Mouse (Mus musculus) heart, postnatal 10 days (tissue): Measurements from ENCODE around the gene Nudt11. TPM values are rescaled to one million over a fixed set of nuclear protein-coding genes. Genes with fewer than 3 reads are reported as not detected.
"Not testable (repeated sequence)": the region's sequence is repeated elsewhere in the genome, so short reads cannot be mapped to it uniquely, and the experiment has no call there.

ENCODE experiments used
- DNase-seq, 2 experiments: peaks; one replicate each; pipeline ENCODE4 v3.0.0; 2021
- intact Hi-C: fragments of 180-260 bp; cut with DNase I; formaldehyde crosslinking; loops from one replicate; pipeline ENCODE4 v1.15.1; 2025
- microRNA-seq, 2 experiments: library from miRNA; unstranded; fragments of <30 nt; microRNA quantifications; one replicate each; pipeline ENCODE4 v1.2.0; 2022
- total RNA-seq, 2 experiments: library from RNA; stranded (reverse); gene quantifications; 2 replicates each; pipeline ENCODE4 v1.2.3; 2021

Nudt11 gene
- 1 to 10 TPM; 1.7 to 1.9 TPM for total RNA-seq

GRCm38 (mm10) chrX:6047066-6047935 is at the start of gene Nudt11:
Gene Nudt11, plus strand, starts transcription at chrX:6047453.
- DNase-seq, result peak; percentile 6 to 12
- intact Hi-C loops, result not testable (repeated sequence)

- DNase-seq, result peak in 1 of 2 experiments; percentile 1
- intact Hi-C loops, result not testable (repeated sequence)
Observed at GRCm38 (mm10) chrX:6047936-6048614, 822 bp downstream of the Nudt11 start.

GRCm38 (mm10) chrX:6061563-6061962 is 14.3 kb downstream of the Nudt11 start:
- intact Hi-C loops, result no loop called here
- DNase-seq, result no peak

GRCm38 (mm10) chrX:6082954-6083680 is 35.9 kb downstream of the Nudt11 start, which contains the start of gene AU022751:
Gene AU022751, minus strand, starts transcription at chrX:6083419.
- no peak for DNase-seq
- intact Hi-C loops, result no loop called here

- intact Hi-C loops, result no loop called here
- DNase-seq, result no peak
Observed at GRCm38 (mm10) chrX:6091547-6091946, 44.3 kb downstream of the Nudt11 start.

- peak in 1 of 2 experiments; percentile 4 for DNase-seq
- intact Hi-C loops, result no loop called here
Observed at GRCm38 (mm10) chrX:6091996-6092757, 44.9 kb downstream of the Nudt11 start.

Small RNA genes lying within 50 kb of the gene (microRNA-seq; reads per million reads assigned to microRNA genes)
- gene Gm27360, result 0 reads per million in 2 experiments

Other genes starting within 250 kb of the Nudt11 start
- not detected for gene AU022751, start 36.0 kb downstream of the Nudt11 start, total RNA-seq
- 1 to 10 TPM in 1 of 2 experiments, under 1 TPM in 1; 0.84 to 1.2 TPM for gene Nudt10, start 125.6 kb downstream of the Nudt11 start, total RNA-seq